Mouse (Mus musculus) common myeloid progenitor, adult 5-6 weeks (primary cell): ENCODE measurements around the gene Kank2. TPM values are rescaled to one million over a fixed set of nuclear protein-coding genes. Genes with fewer than 3 reads are reported as not detected.
"Not testable (repeated sequence)": the region's sequence is repeated elsewhere in the genome, so short reads cannot be mapped to it uniquely, and the experiment has no call there.

Experiments
- ATAC-seq: replicated peaks from 2 replicates; pipeline ENCODE4 v1.8.0; 2016; ENCODE audit warnings: low read depth, mild to moderate bottlenecking, moderate TSS enrichment, inconsistent platforms; ENCODE audit not compliant: poor library complexity, severe bottlenecking
- total RNA-seq: library from RNA; stranded (forward); fragments of 200-1000, 187-1606 nt; gene quantifications from 2 replicates; pipeline ENCODE4 v1.2.3, GENCODE M21; 2017

Kank2 gene
- total RNA-seq, 1 experiment from 2014 or later = 1.3 TPM

- ATAC-seq = no peak
These were observed 10.9 kb downstream of the Kank2 start for GRCm38 (mm10) chr9:21787654-21788053.

GRCm38 (mm10) chr9:21786906-21787305 is 11.6 kb downstream of the Kank2 start:
- ATAC-seq = peak; percentile 93

GRCm38 (mm10) chr9:21786309-21786708 is 12.2 kb downstream of the Kank2 start:
- not testable (repeated sequence) for ATAC-seq

- no peak for ATAC-seq
These were observed 13.8 kb downstream of the Kank2 start for GRCm38 (mm10) chr9:21784517-21785307.

GRCm38 (mm10) chr9:21781657-21782468 is 16.7 kb downstream of the Kank2 start:
- peak; percentile 50; the same call in 1 of the 2 replicates for ATAC-seq

- no peak for ATAC-seq
These were observed 20.8 kb downstream of the Kank2 start for GRCm38 (mm10) chr9:21777726-21778125.

GRCm38 (mm10) chr9:21774353-21774752 is 24.2 kb downstream of the Kank2 start:
- ATAC-seq = no peak

GRCm38 (mm10) chr9:21773396-21773795 is 25.1 kb downstream of the Kank2 start:
- ATAC-seq = not testable (repeated sequence)

- ATAC-seq = no peak
These were observed 28.9 kb downstream of the Kank2 start for GRCm38 (mm10) chr9:21769558-21770183.

- ATAC-seq = no peak
These were observed 29.8 kb downstream of the Kank2 start for GRCm38 (mm10) chr9:21768511-21769411.

- ATAC-seq = no peak
These were observed 30.6 kb downstream of the Kank2 start for GRCm38 (mm10) chr9:21767896-21768295.

- ATAC-seq = no peak
These were observed 34.2 kb downstream of the Kank2 start for GRCm38 (mm10) chr9:21764084-21764999.

GRCm38 (mm10) chr9:21762135-21762534 is 36.4 kb downstream of the Kank2 start:
- no peak for ATAC-seq

- peak; percentile 98 for ATAC-seq
These were observed 38.1 kb downstream of the Kank2 start, which contains the start of gene Spc24 for GRCm38 (mm10) chr9:21760155-21761088. TSS of gene Spc24 (minus strand) at chr9:21760303.

GRCm38 (mm10) chr9:21759718-21760117 is 38.8 kb downstream of the Kank2 start:
- ATAC-seq = no peak

- ATAC-seq = no peak
These were observed 39.7 kb downstream of the Kank2 start for GRCm38 (mm10) chr9:21758576-21759529.
